Mouse (Mus musculus) bone marrow, adult 2 months (tissue): ENCODE results near the gene Sox5.

Experiments used
- CTCF ChIP-seq: fragments of 200-500 bp; IDR thresholded peaks from 2 replicates; pipeline ENCODE4 v1.5.1; 2011; ENCODE audit warnings: low read length, control low read depth; ENCODE audit not compliant: control insufficient read depth, insufficient read depth
- POLR2A ChIP-seq: fragments of 200-500 bp; IDR thresholded peaks from 2 replicates; pipeline ENCODE4 v1.6.1; 2011; ENCODE audit warnings: low read depth, mild to moderate bottlenecking, control low read depth, low read length, borderline replicate concordance; ENCODE audit not compliant: control insufficient read depth

DNA sequence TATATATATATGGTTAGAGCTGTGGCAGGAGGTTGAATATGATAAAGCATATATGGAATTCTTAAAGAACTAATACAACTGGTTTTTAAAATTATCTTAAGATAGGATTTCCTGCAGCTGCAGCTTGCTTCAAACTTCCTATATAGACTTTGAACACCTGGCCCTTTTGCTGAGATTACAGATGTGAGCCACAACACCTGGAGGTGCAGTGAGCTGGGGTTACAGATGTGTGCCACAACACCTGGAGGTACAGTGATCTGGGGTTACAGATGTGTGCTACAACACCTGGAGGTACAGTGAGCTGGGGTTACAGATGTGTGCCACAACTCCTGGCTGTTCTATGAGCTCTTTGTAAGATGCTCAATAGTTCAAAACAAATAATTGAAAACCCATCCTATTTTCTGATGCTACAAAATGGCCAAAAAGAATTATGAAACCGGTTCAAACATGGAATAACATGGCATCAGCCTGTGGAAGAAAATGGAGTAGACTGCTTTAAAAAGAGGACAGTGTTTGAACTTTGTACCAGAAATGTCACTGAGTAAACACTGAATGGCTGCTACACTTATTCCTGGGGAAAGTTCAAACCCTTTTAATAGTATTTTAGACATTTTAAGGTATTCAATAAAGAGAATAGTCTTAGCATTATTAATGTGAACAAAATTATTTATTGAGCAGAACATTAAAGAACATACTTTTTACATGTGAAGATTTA, 695.5 kb downstream of the Sox5 start:
- TF ChIP-seq POLR2A = no peak
- TF ChIP-seq CTCF = no peak
